ENCODE assay signal across 28 mouse cellular contexts in genomic region chr2:72110404-72110803, GRCm38 (mm10).
DNase-seq lines count a peak whose midpoint lies in the region; ATAC-seq and TF ChIP-seq lines count a peak whose summit lies in the region.
"Had no signal": no experiment of that assay in that cellular context is flagged by ENCODE, and none has a peak within 500 bp of the region (broad histone marks: within the 10 kb centered on the region; RNA-seq: fewer than 3 reads in every experiment).

No protein-coding gene starts in this region.

- no peak overlapping the region for H3K9ac ChIP-seq in kidney, embryonic 15.5 days
- H3K9ac ChIP-seq: embryonic facial prominence, embryonic 13.5 days; embryonic facial prominence, embryonic 15.5 days; forebrain, embryonic 12.5 days had no signal

- H3K9me3 ChIP-seq in kidney, embryonic 15.5 days (replicated peaks), result no peaks in the 10 kb centered on the region
- H3K9me3 ChIP-seq: embryonic facial prominence, embryonic 13.5 days; embryonic facial prominence, embryonic 15.5 days; forebrain, embryonic 10.5 days; forebrain, embryonic 12.5 days; G1E had no signal

- no peak for ATAC-seq in kidney, embryonic 15.5 days (replicated peaks; ENCODE audit: low FRiP score)
- 0 out of 2 replicates have a peak, but pooled peaks have one; percentile 33 for ATAC-seq in granulocyte monocyte progenitor cell, adult 5-6 weeks (replicated peaks; ENCODE audit: poor library complexity, severe bottlenecking)
- ATAC-seq: activated CD4-positive, CD25-positive, alpha-beta regulatory T cell, adult 4 months; forebrain, embryonic 14.5 days; forebrain, embryonic 16.5 days; Patski had no signal

- 0 out of 2 replicates have a peak, but pooled peaks cover 2% of the 10 kb centered on the region for H3K4me1 ChIP-seq in kidney, adult 2 months (ENCODE audit: control insufficient read depth, insufficient read depth, low read length)
- peaks cover 12% of the 10 kb centered on the region for H3K4me1 ChIP-seq in kidney, embryonic 15.5 days
- H3K4me1 ChIP-seq: embryonic facial prominence, embryonic 13.5 days had no signal

- peak; percentile 41 for DNase-seq in kidney, adult 2 months
- no peak for DNase-seq in kidney, adult 18-20 months
- DNase-seq in kidney, postnatal 36 days, result peak; percentile 20 to 33
- peak; percentile 27 for DNase-seq in 416B (ENCODE audit: low read depth)
- no peak for DNase-seq in heart, postnatal 4 days
- no peak for DNase-seq in heart, adult 18-20 months
- DNase-seq: adrenal gland, adult 8-10 months; adrenal gland, postnatal 14 days; adrenal gland, postnatal 36 days; cerebellum, adult 11-12 months; cerebellum, adult 2 months; cerebellum, adult 9-10 months; cerebellum, postnatal 10 days; cerebellum, postnatal 25 days; embryo, embryonic 11 days had no signal

- H3K27me3 ChIP-seq in kidney, adult 2 months (replicated peaks; ENCODE audit: control insufficient read depth, insufficient read depth, low read length), result no peaks in the 10 kb centered on the region
- H3K27me3 ChIP-seq in kidney, embryonic 15.5 days, result no peaks in the 10 kb centered on the region
- H3K27me3 ChIP-seq: CH12.LX; embryonic facial prominence, embryonic 13.5 days; embryonic facial prominence, embryonic 15.5 days; forebrain, embryonic 12.5 days; Patski had no signal

- H3K36me3 ChIP-seq in kidney, adult 2 months (ENCODE audit: control insufficient read depth, insufficient read depth, low read length), result no peaks in the 10 kb centered on the region
- H3K36me3 ChIP-seq in kidney, embryonic 15.5 days, result no peaks in the 10 kb centered on the region
- H3K36me3 ChIP-seq: embryonic facial prominence, embryonic 13.5 days; embryonic facial prominence, embryonic 15.5 days; forebrain, embryonic 10.5 days; forebrain, embryonic 12.5 days; G1E had no signal

- 55% methylated on average over 5 of the region's 5 CpGs for WGBS in kidney, adult 2 months
- WGBS in kidney, embryonic 15.5 days, result 68% methylated on average over 5 of the region's 5 CpGs

- H3K4me2 ChIP-seq in kidney, embryonic 15.5 days, result no peak overlapping the region
- H3K4me2 ChIP-seq: embryonic facial prominence, embryonic 13.5 days; embryonic facial prominence, embryonic 15.5 days; forebrain, embryonic 12.5 days had no signal

- TF ChIP-seq CTCF in kidney, adult 2 months (conservative IDR thresholded peaks at IDR 0.05; ENCODE audit: insufficient read depth, insufficient read length, low read depth, low read length), result no peak

- no peak overlapping the region for H3K27ac ChIP-seq in kidney, adult 2 months (ENCODE audit: insufficient read depth, low read depth, low read length)
- H3K27ac ChIP-seq in kidney, embryonic 15.5 days, result no peak overlapping the region
- H3K27ac ChIP-seq: embryonic facial prominence, embryonic 13.5 days; embryonic facial prominence, embryonic 15.5 days; forebrain, embryonic 10.5 days; forebrain, embryonic 12.5 days had no signal

- no peak for TF ChIP-seq POLR2A in kidney, adult 2 months (IDR thresholded peaks at IDR 0.05; ENCODE audit: low read depth, low read length)

- H3K4me3 ChIP-seq in kidney, adult 2 months (ENCODE audit: insufficient read depth, low read depth, low read length), result no peak overlapping the region
- H3K4me3 ChIP-seq in kidney, embryonic 15.5 days (replicated peaks), result no peak overlapping the region
- H3K4me3 ChIP-seq: embryonic facial prominence, embryonic 13.5 days; embryonic facial prominence, embryonic 15.5 days; erythroblast, embryonic 14.5 days; forebrain, embryonic 10.5 days; forebrain, embryonic 12.5 days had no signal

Comparison
In these comparisons a context has a peak if more than half of its experiments do, and no peak if none do; other contexts are left out.
1. DNase-seq: peak in kidney, adult 2 months (single experiment), kidney, postnatal 36 days (2 of 2) and 416B (single experiment); none in kidney, adult 18-20 months (single experiment), heart, postnatal 4 days (single experiment) and heart, adult 18-20 months (0 of 2).